Mouse (Mus musculus) embryo, embryonic 10.5 days (tissue): ENCODE measurements at regions not wholly inside any gene's neighbourhood (a gene's known extent, or its start where the extent isn't known, plus 50 kb on each side); places are given as distances from the start of the nearest gene placed in this dataset.

Source experiments
- DNase-seq: peaks from one replicate; pipeline ENCODE4 v3.0.0-alpha.2; 2015; ENCODE audit warnings: low spot score

GRCm38 (mm10) chr11:45647888-45648287, 204.0 kb upstream of the Clint1 start:
- peak; percentile 36 for DNase-seq

- no peak for DNase-seq
Measured at GRCm38 (mm10) chr11:45656260-45656659, 195.6 kb upstream of the Clint1 start.

GRCm38 (mm10) chr11:45670156-45670830, 181.6 kb upstream of the Clint1 start:
- peak; percentile 53 for DNase-seq

- DNase-seq: peak; percentile 86
Measured at GRCm38 (mm10) chr11:45678666-45679292, 173.1 kb upstream of the Clint1 start.

GRCm38 (mm10) chr11:45679293-45679673, 172.6 kb upstream of the Clint1 start:
- no peak for DNase-seq

GRCm38 (mm10) chr11:45685571-45685970, 166.3 kb upstream of the Clint1 start:
- DNase-seq: no peak

GRCm38 (mm10) chr11:45693206-45693605, 158.6 kb upstream of the Clint1 start:
- peak; percentile 30 for DNase-seq

- no peak for DNase-seq
Measured at GRCm38 (mm10) chr11:45701506-45701905, 150.3 kb upstream of the Clint1 start.

GRCm38 (mm10) chr11:45702916-45703315, 148.9 kb upstream of the Clint1 start:
- DNase-seq: peak; percentile 44

GRCm38 (mm10) chr11:45704411-45704810, 147.4 kb upstream of the Clint1 start:
- DNase-seq: no peak

- DNase-seq: no peak
Measured at GRCm38 (mm10) chr11:45718630-45719029, 133.2 kb upstream of the Clint1 start.

- DNase-seq: no peak
Measured at GRCm38 (mm10) chr11:45719821-45720220, 132.0 kb upstream of the Clint1 start.

GRCm38 (mm10) chr11:45736561-45736960, 115.3 kb upstream of the Clint1 start:
- DNase-seq: peak; percentile 51

GRCm38 (mm10) chr11:45738331-45738730, 113.5 kb upstream of the Clint1 start:
- DNase-seq: no peak

GRCm38 (mm10) chr11:45745941-45746340, 105.9 kb upstream of the Clint1 start:
- DNase-seq: no peak

- DNase-seq: no peak
Measured at GRCm38 (mm10) chr11:45750249-45750648, 101.6 kb upstream of the Clint1 start.

GRCm38 (mm10) chr11:45752237-45752636, 99.6 kb upstream of the Clint1 start:
- DNase-seq: peak; percentile 69

- DNase-seq: no peak
Measured at GRCm38 (mm10) chr11:45752791-45753190, 99.1 kb upstream of the Clint1 start.

GRCm38 (mm10) chr11:45767081-45767480, 84.8 kb upstream of the Clint1 start:
- no peak for DNase-seq

GRCm38 (mm10) chr11:45782435-45782834, 69.4 kb upstream of the Clint1 start:
- no peak for DNase-seq

- DNase-seq: no peak
Measured at GRCm38 (mm10) chr11:45785806-45786205, 66.0 kb upstream of the Clint1 start.

GRCm38 (mm10) chr11:45787408-45787807, 64.4 kb upstream of the Clint1 start:
- no peak for DNase-seq

- no peak for DNase-seq
Measured at GRCm38 (mm10) chr11:45789886-45790285, 62.0 kb upstream of the Clint1 start.

GRCm38 (mm10) chr11:45790504-45790903, 61.3 kb upstream of the Clint1 start:
- no peak for DNase-seq
